Mouse (Mus musculus) lung, postnatal 14 days (tissue): ENCODE measurements around the gene Kdm4c.
"Not testable (repeated sequence)": the region's sequence is repeated elsewhere in the genome, so short reads cannot be mapped to it uniquely, and the experiment has no call there.

ENCODE experiments used
- DNase-seq: peaks from one replicate; pipeline ENCODE4 v3.0.0; 2021

Gene Kdm4c

DNA sequence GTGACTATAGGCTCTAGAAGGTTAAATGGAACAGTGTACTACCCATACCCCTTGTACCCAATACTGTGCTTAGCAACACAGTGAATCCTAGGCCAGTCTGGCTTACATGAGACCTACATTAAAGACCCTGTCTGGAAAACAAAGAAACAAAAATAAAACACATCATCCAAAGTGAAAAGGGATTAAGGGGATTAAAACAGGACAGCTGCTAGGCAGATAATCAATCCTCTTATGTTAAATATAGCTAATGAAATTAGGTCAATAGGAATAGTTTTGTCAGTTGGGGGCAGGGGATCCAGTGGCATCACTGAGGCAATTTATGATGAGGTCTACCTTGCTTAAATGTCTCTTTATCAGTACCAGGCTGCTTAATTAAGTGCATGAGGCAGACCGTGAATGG lies at the start of gene Kdm4c:
Gene Kdm4c (plus strand): TSS at position 322 of the 400 bp plus-strand sequence.
- no peak for DNase-seq

DNA sequence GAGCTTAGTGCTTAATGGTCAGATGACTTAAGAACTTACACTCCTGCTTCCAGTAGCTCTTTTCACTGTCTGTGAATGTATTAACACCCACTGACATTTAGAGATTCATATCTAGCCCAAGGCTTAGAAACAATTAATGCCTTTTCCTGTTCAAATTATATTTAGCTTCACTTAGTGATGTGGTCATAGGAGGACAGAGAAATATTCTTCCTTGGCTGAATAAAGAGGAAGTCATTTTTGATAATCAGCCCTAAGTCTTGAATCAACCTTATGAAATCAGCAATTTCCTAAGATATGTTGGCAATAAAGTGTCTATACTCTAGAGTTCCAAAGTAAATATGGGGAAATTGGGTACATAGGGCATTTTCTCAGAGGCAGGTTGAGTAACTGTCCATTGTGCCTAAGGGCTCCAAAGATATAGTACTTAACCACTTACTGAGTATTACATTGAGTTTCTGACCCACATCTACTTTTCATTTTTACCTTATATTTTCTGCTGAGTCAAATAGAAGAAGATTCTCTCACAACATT lies 41.0 kb upstream of the Kdm4c start:
- DNase-seq: no peak

DNA sequence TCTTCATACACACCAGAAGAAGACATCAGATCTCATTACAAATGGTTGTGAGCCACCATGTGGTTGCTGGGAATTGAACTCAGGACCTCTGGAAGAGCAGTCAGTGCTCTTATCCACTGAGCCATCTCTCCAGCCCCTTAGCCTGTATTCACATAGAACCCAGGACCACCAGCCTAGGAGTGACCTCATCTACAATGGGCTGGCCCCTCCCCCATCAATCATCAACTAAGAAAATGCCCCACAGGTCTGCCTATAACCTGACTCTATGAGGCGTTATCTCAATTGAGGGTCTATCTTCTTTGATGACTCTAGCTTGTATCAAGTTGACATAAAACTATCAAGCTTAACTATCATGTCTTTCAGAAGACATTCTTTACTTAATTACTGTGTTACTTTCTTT lies 20.5 kb upstream of the Kdm4c start:
- DNase-seq: not testable (repeated sequence)

DNA sequence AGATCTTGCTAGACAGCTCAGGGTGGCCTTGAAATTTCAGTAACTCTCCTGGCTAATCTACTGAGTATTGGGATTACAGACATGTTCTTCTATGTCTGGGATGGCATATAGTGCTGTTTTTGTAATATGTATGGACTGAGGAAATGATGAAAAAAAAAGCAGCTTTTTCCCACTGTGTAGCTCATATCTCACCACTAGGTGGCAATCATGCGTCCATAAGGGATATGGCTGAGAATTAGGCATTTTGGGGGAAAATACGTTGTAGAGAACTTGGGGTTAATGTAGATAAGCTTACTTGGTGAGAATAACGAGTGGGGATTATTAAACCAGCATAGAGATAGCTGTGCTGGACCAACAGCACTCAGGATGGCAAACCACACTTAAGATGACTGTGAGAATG lies 19.9 kb upstream of the Kdm4c start:
- peak; percentile 12 for DNase-seq

DNA sequence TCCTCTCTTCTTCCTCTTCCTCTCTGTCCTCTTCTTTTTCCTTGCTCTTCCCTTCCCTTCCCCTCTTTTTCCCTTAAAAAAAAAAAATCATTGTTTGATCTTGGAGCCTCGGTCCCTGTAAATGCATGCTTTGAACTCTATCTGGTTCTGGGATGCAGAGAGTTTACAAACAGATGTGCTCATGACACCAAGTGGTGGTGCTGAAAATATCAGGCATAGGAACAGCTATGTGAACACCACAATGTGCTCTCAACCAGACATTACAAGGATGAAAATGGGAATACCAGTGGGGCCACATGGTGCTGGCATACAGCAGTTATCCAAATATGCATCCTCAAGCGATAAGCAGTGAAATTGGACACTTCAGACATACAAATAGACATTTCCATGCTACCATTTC lies 18.1 kb upstream of the Kdm4c start:
- DNase-seq: no peak

DNA sequence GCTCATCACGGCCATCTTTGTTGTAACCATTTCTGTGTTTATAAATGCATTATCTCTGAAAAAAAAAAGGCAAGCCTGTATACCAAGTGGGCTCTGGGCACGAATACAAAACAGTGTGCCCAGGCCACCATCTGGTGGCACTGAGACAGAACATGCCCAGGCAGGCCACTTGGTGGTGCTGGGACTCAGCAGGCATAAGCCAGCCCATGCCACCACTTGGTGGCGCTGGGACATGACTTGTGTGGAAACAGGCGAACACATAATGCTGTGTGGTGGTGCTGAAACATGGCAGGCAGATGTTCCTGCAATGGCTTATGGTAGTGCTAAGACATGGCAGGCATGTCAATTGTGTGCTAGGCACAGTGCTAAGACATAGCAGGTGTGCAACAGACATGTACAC lies 11.3 kb upstream of the Kdm4c start:
- peak; percentile 2 for DNase-seq

DNA sequence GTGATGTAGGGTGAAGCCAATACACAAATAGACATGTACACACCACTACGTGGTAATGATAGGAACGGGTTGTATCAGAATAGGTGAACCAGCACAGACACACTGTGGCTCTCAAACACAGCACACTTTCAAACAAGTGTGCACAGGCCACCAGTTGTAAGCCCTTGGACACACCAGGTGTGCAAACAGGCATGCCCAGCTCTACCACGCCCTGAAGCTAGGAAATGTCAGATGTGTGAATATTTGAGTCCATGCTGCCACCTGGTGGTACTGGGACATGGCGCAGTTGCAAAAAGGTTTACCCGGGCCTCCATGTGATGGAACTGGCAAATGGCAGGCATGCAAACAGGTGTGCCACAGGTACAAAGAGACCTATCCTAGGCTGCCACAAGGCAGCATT lies 10.9 kb upstream of the Kdm4c start:
- peak; percentile 25 for DNase-seq

DNA sequence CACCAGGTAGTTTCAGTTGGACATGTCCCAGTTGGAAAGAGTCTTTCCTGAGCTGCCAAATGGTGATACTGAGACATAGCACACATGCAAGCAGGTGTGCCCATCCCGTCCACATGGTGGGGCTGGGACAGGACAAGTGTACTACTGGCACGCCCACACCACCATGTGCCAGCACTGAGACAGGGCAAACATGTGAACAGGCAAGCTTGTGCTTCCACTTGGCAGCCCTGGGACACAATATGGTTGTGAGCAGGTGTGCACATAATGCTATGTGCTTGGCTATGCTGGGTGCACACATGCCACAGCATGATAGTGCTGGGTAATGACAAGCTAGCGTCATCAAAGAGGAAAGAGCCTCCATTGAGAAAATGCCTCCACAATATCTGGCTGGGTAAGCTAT lies 8.8 kb upstream of the Kdm4c start:
- DNase-seq: no peak

DNA sequence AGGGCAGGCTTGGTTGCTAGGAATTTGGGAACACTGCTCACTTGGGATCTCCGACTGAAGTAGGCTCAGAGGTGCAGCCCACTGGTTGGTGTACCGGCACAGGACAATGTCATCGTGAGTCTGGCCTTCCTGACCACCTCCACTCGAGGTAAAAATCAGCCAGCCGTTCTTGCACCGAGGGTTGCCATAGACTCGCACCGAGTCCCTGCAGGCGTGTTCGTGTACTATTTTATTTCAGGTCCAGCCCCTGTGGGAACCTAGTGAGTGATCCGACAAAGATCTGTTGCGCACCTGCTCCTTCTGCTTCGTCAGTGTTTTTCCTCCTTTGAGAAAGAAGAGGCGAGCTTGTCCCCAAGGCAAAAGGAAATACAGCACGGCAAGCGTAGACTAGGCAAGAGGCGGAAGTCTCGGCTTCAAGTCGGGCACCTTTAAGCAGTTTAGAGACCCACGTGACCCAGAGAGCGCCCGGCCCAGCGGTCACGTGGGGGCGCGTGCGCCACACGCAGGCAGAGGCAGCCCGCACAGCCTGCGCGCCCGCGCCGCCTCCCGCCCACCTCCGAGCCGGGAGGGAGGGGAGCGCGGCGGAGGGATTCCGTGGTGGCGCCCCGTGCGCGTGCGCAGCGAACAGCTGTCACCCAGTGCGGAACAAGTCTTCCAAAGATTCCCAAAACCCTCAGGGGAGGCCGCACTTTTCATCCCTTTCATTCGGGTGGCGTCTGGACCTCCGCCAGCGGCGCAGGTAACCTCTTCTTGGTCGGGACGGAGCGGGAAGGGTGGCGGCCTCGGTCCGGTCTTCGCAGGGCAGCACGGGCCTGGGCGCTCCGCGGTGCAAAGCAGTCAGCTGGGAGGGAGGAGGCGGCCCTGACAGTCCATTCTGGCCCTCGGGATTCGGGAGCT lies 9.3 kb downstream of the Kdm4c start:
- peak; percentile 96 for DNase-seq

DNA sequence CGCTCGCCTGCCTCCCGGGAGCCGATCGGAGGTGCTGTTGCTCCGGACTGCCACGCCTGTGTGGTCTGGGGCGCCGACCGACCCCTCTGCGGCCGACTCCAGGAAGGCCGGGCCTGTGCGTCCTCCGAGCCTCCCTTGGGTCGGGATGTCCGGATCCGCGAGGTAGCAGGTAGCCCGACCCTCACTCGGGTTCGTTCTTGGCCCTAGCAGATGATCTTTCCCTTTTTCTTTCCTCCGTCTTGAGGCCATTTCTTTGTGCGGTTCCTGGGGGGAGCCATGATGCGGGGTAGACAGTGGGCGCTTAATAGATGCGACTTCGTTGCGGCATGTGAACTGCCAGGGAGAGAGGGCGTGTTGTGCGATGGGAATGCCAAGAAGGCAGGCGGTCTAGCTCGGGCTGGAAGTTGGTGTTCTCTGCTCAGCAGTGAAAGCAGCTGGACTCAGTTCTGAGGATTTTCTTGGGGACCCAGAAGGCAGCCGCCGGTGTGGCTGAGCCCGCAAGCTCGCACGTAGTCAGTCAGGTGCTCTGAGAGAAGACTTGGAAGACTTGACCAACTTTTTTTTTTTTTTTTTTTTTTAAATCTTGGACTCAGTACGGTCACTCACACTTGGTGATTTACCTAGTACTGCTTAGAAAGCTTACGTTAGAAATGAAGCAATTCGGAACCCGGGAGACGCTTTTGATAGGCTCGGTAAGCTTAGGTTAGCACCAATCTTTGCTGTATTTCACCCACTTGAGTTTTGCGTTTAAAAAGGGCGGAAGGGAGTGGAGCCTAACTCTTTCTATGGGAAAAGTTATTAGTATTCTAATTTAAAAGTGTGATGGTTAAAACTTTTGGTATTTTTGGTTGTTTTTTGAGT lies 10.2 kb downstream of the Kdm4c start:
- peak; percentile 51 for DNase-seq

DNA sequence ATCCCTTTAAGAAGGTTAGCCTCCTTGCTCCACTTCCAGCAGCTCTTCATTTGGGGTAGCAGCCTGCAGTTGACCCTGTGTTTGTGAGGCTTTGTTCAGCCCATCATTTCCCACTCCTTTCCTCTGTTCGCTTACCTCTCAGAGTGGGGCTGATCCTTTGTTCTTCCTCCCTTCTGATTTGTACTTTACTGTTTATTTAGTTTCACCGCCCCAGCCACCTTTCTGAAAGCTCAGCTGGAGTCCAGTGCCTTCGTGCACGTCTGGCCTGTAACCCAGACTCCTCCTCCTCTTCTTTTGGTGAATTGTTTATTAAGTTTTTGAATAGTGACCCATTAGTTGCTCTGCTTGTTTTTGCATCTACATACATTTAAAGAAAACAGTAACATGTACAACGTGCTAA lies 15.6 kb downstream of the Kdm4c start:
- DNase-seq: no peak

DNA sequence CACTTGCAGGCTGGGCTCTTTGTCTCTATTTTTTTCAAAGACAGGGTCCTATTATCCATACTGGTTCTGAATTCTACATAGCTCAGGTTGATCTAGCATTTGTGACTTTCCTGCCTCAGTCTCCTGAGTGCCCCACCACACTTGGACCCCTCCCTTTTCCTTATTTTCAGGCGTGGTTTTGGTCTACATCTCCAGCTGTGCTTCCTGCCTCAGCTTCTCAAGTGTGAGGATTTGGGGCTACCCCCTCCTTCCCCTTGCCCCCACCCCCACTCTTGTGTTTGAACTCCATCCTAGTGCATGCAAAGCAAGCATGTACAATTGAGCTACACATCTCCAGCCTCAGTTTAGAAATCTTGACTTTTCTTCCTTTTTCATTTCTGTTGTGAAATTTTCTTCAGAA lies 16.2 kb downstream of the Kdm4c start:
- no peak for DNase-seq

DNA sequence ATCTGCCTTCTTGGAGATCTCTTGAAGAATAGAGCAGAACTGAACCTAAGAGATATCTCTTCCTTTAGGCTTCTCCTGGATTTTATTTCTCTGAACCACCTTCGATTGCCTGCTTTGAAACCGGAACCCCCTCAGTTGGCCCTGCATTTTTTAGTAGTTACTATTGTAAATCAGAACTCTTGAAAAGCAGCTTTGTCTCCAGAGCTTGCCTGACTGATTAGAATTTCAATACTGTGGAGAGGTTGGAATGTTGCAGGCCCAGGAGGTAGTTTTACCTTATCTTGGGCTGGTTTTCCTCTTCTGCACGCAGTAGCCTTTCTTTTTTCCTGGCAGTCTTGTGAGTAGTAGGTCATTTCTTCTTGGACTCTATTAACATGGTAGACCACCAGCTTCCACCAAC lies 17.0 kb downstream of the Kdm4c start:
- no peak for DNase-seq

DNA sequence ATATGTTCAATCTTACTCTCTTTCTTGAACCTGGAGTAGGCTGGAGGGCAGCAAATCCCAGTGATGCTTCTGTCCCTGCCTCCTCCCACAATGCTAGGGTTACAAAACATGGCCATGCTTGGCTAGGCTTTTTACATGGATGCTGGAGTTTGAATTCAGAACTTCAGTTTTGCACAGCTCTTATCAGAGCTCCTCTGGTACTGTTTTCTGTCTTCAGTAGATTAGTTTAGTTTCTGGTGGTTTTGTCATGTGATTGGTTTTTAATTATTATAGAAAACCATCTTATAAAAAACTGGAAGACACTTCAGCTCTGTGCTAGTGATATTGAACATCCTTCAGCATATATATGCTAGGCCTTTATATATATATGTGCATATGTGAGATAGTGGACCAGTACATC lies 19.6 kb downstream of the Kdm4c start:
- DNase-seq: no peak

DNA sequence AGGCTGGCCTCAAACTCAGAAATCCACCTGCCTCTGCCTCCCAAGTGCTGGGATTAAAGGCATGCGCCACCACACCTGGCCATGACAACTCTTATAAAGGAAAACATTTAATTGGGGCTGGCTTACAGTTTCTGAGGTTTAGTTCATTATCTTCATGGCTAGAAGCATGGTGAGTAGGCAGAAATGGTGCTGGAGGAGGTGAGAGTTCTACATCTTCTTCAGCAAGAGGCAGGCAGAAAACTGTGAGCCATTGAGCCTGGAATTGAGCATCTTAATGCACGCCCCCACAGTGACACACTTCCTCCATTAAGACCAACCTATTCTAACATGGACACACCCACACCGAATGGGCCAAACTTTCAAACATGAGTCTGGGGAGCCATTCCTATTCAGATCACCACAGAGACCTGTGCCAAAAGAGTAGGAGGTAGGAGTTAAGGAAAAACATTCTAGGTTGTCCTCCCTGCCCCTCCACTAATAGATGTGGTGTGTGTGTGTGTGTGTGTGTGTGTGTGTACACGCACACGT lies 22.2 kb downstream of the Kdm4c start:
- no peak for DNase-seq

DNA sequence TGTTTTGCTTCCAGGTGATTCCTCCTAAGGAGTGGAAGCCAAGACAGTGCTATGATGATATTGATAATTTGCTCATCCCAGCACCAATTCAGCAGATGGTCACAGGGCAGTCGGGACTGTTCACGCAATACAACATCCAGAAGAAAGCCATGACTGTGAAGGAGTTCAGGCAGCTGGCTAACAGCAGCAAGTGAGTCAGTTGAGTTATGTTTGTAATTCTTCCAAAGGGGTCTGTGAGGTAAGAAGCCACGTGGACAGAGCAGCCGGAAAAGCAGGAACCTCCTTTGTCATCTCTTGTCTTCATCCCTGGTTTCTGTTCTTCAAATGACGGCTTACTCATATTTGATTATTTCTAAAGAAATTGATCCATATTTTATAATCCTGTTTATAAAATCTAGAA lies 28.9 kb downstream of the Kdm4c start:
- DNase-seq: no peak

DNA sequence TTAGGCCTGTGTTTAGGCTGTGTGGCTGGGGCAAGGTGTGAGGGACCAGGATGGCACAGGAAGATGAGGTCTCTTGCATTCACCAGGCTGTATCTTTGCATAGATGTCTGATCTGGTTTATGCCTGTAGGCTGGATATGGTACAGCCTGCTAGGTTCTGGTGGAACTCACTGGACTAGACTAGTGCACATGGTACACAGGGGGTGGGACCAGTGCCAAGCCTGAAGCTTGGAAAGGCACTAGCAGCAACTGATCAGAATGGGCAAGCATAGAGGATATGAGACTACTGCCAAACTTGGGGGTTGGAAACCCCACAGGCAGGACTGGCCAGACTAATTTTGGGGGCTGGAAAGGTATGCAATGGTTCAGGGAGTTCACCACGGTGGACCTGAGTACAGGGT lies 35.2 kb downstream of the Kdm4c start:
- DNase-seq: no peak

DNA sequence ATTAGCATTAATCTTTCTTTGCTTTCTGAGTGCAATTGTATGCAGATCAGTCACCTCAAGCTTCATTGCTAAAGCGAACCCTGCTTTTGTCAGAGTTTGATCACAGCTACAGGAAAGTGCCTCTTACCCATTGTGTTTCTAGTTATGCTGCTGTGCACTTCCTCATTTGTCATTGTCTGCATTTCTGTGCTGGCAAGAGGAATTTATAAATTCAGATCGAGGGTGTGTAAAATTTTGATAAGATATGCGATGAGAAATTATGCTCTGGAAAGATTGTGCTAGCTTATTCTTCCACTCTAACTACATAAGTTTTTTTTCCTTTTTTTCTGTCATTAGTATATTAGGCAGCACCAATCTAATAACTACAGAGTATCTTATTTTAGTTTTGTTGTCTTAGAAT lies 37.9 kb downstream of the Kdm4c start:
- no peak for DNase-seq

DNA sequence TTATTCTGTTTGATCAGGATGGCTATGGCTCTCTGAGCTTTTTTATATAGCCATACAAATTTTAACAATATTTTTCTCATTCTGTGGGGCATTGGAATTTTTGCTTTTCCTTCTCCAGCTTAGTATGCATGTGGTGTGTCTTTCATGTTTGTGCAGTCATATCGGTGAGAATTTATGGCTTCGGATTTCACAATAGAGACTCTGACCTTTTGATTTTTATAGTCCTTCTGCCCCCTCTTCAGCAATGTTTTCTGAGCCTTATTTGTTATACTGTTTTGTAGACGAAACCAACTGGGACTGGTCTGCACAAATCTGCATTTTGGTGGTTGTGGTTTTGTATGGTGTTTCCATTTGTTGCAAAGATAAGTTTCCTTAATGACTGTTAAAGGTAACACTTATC lies 45.6 kb downstream of the Kdm4c start:
- no peak for DNase-seq

DNA sequence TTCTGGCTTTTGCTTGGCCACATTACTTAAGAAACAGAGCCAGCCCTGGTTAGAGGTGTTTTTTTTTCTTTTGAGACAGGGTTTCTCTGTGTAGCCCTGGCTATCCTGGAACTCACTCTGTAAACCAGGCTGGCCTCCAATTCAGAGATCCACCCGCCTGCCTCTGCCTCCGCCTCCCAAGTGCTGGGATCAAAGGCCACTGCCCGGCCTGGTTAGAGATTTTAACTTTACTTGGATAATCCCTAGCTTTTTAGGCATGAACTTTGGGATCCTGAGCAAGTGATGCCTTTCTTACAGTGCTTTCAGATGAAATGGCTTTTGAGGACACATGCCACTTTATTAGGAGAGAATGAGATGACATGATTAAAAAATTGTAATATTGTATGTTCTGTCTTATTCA lies 52.4 kb downstream of the Kdm4c start:
- DNase-seq: no peak

DNA sequence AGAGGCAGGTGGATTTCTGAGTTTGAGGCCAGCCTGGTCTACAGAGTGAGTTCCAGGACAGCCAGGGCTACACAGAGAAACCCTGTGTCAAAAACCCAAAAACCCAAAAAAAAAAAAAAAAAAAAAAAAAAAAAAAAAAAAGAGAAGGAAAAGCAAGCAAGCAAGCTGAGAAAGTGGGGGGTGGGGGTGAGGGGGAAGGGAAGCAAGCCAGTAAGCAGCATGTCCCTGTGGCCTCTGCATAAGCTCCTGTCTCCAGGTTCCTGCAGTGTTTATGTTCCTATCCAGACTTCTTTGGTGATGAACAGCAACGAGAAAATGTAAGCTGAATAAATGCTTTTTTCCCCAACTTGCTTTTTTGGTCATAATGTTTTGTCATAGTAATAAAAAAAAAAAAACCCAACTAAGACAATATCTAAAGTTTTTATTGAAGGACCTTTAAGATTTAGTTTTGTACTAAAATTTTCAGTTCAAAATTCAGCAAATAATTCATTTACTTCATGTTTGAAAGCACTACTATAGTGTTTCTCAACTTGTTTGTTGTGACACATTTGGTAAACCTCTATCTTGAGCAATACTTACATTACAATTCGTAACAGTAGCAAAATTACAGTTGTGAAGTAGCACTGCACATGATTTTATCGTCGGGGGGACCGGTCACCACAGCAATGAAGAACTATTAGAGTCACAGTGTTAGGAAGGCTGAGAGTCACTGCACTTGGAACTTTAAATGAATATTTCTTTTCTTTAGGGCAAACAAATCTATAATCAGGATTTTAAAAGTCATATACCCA lies 63.2 kb downstream of the Kdm4c start:
- no peak for DNase-seq

DNA sequence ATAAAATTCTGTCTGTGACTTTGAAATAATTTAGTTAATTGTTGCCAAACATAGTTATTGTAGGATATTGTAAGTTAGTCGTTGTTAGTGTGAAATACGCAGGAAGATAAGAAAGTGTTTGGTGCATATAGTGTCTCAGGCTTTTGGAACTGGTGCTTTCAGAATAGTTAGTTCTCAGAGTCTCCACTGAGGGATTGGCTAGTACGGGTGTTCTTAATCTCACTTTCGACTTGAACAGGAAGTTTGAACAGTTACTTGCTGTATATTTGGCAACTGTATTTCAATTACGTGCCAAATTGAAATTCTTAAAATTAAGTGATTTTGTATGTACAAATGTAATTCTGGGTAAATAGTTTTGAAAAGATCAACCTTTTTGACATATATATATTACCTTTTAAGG lies 68.8 kb downstream of the Kdm4c start:
- no peak for DNase-seq

DNA sequence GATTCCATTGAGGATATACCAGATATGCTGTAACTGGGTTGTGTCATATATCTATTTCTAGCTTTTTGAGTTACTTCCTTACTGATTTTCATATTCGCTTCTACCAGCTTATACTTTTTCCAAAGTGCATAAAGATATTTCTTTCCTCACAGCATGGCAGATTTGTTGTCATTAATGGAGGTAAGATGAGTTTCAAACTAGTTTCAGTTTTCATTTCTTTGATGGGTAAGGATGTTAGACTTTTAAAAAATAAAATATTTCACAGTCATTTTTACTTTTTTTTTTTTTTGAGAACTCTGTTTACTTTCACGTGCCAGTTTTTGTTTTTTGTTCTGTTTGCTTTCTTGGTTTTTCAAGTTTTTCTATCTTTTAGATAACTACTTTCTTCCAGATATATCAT lies 70.6 kb downstream of the Kdm4c start:
- DNase-seq: no peak
